Mouse (Mus musculus) intestine, postnatal 0 days (tissue): ENCODE measurements around the gene Lrig3. TPM values are rescaled to one million over a fixed set of nuclear protein-coding genes. Genes with fewer than 3 reads are reported as not detected.

Source experiments
- ATAC-seq: fragments of 200-750 bp; cut with Nextera tagmentation; 2 replicates; pipeline ENCODE4 v1.8.0; 2017; ENCODE audit warnings: mild to moderate bottlenecking, moderate TSS enrichment, moderate library complexity
- H3K27ac ChIP-seq: fragments of 300-500 bp; sonication (generic); 2 replicates; pipeline ENCODE4 v1.5.1; 2014; ENCODE audit warnings: mild to moderate bottlenecking, low read depth, low read length, moderate library complexity
- H3K27me3 ChIP-seq: fragments of 300-500 bp; sonication (generic); replicated peaks from 2 replicates; pipeline ENCODE4 v1.6.1; 2014; ENCODE audit warnings: low read length, mixed read lengths; ENCODE audit not compliant: control insufficient read depth, insufficient read depth
- H3K36me3 ChIP-seq: fragments of 300-500 bp; sonication (generic); 2 replicates; pipeline ENCODE4 v1.6.1; 2014; ENCODE audit warnings: mild to moderate bottlenecking, moderate library complexity; ENCODE audit not compliant: control insufficient read depth, insufficient read depth
- H3K4me1 ChIP-seq: fragments of 300-500 bp; sonication (generic); replicated peaks from 2 replicates; pipeline ENCODE4 v1.6.1; 2014; ENCODE audit warnings: antibody characterized with exemption, low read length, mixed read lengths; ENCODE audit not compliant: control insufficient read depth, insufficient read depth
- H3K4me2 ChIP-seq: fragments of 300-500 bp; sonication (generic); replicated peaks from 2 replicates; pipeline ENCODE4 v1.6.1; 2014; ENCODE audit warnings: low read depth, mild to moderate bottlenecking, moderate library complexity
- H3K4me3 ChIP-seq: fragments of 300-500 bp; sonication (generic); 2 replicates; pipeline ENCODE4 v1.5.1; 2014; ENCODE audit warnings: low read depth, low read length
- H3K9ac ChIP-seq: fragments of 300-500 bp; sonication (generic); 2 replicates; pipeline ENCODE4 v1.6.1; 2014; ENCODE audit warnings: mild to moderate bottlenecking, low read depth, low read length
- H3K9me3 ChIP-seq: fragments of 300-500 bp; sonication (generic); 2 replicates; pipeline ENCODE4 v1.6.1; 2016; ENCODE audit warnings: mixed run types; ENCODE audit not compliant: control insufficient read depth
- CTCF ChIP-seq: sonication (generic); IDR thresholded peaks from 2 replicates; pipeline ENCODE4 v1.5.1; 2016; ENCODE audit warnings: low read depth, mild to moderate bottlenecking, control low read depth, antibody characterized with exemption, moderate library complexity
- WGBS: fragments of 180-500 bp; shearing (Covaris S2); extraction: QIAGEN DNeasy Blood & Tissue Kit; methylation state at CpG from one replicate; pipeline ENCODE4 v1.1.7; 2014; 5-methylcytosine and 5-hydroxymethylcytosine counted together
- polyA plus RNA-seq: library from polyadenylated mRNA; unstranded; fragments of >200 nt; fragmentation: Nextera tagmentation; extraction: Ambion mirVana; gene quantifications from 2 replicates; pipeline ENCODE4 v1.2.1, GENCODE M21; 2015

The Lrig3 gene
- polyA plus RNA-seq, 1 experiment from 2014 or later: 6.7 TPM

- Histone ChIP-seq H3K27ac (no peak overlapping the region), H3K27me3 (no peaks in the 10 kb centered on the region), H3K4me2 (no peak overlapping the region), H3K4me1 (peaks cover 2% of the 10 kb centered on the region; the same call in 1 of the 2 replicates), H3K9ac (no peak overlapping the region), H3K9me3 (no peaks in the 10 kb centered on the region), H3K4me3 (no peak overlapping the region), H3K36me3 (peaks cover 57% of the 10 kb centered on the region)
- no peak for ATAC-seq
- WGBS: 65% methylated on average over 18 of the region's 18 CpGs
- TF ChIP-seq CTCF: no peak
These were observed 37.0 kb downstream of the Lrig3 start for GRCm38 (mm10) chr10:126002818-126003506.

GRCm38 (mm10) chr10:126003857-126004256 lies 37.9 kb downstream of the Lrig3 start:
- no peak overlapping the region for H3K4me3 ChIP-seq
- ATAC-seq: no peak
- H3K9me3 ChIP-seq: no peaks in the 10 kb centered on the region
- peaks cover 61% of the 10 kb centered on the region for H3K36me3 ChIP-seq
- no peak overlapping the region for H3K9ac ChIP-seq
- no peak for TF ChIP-seq CTCF
- H3K27ac ChIP-seq: no peak overlapping the region
- 40% methylated on average over 1 of the region's 1 CpGs for WGBS
- H3K4me1 ChIP-seq: peaks cover 2% of the 10 kb centered on the region; the same call in 1 of the 2 replicates
- no peak overlapping the region for H3K4me2 ChIP-seq
- H3K27me3 ChIP-seq: no peaks in the 10 kb centered on the region

GRCm38 (mm10) chr10:126013667-126014066 lies 47.7 kb downstream of the Lrig3 start:
- Histone ChIP-seq H3K4me2 (no peak overlapping the region), H3K9ac (no peak overlapping the region), H3K27me3 (no peaks in the 10 kb centered on the region), H3K27ac (no peak overlapping the region), H3K4me1 (no peaks in the 10 kb centered on the region), H3K36me3 (peaks cover 69% of the 10 kb centered on the region), H3K4me3 (no peak overlapping the region), H3K9me3 (no peaks in the 10 kb centered on the region)
- 85% methylated on average over 11 of the region's 11 CpGs for WGBS
- no peak for ATAC-seq
- no peak for TF ChIP-seq CTCF

GRCm38 (mm10) chr10:126014673-126015072 lies 48.7 kb downstream of the Lrig3 start:
- Histone ChIP-seq H3K4me2 (no peak overlapping the region), H3K9me3 (no peaks in the 10 kb centered on the region), H3K4me1 (no peaks in the 10 kb centered on the region), H3K36me3 (peaks cover 60% of the 10 kb centered on the region), H3K27ac (no peak overlapping the region), H3K9ac (no peak overlapping the region), H3K27me3 (no peaks in the 10 kb centered on the region), H3K4me3 (no peak overlapping the region)
- WGBS: 95% methylated on average over 8 of the region's 8 CpGs
- TF ChIP-seq CTCF: no peak
- no peak for ATAC-seq

- WGBS: 92% methylated on average over 6 of the region's 6 CpGs
- TF ChIP-seq CTCF: no peak
- Histone ChIP-seq H3K4me3 (no peak overlapping the region), H3K27ac (no peak overlapping the region), H3K4me2 (no peak overlapping the region), H3K36me3 (peaks cover 51% of the 10 kb centered on the region), H3K4me1 (no peaks in the 10 kb centered on the region), H3K9me3 (no peaks in the 10 kb centered on the region), H3K9ac (no peak overlapping the region), H3K27me3 (no peaks in the 10 kb centered on the region)
- ATAC-seq: no peak
These were observed 49.7 kb downstream of the Lrig3 start for GRCm38 (mm10) chr10:126015644-126016043.

GRCm38 (mm10) chr10:126019350-126019991 lies 53.5 kb downstream of the Lrig3 start:
- no peak for TF ChIP-seq CTCF
- ATAC-seq: peak; percentile 95

More at GRCm38 (mm10) chr10:126019350-126019991, 53.5 kb downstream of the Lrig3 start:
- H3K36me3 ChIP-seq: peaks cover 14% of the 10 kb centered on the region
- H3K9me3 ChIP-seq: no peaks in the 10 kb centered on the region
- H3K4me1 ChIP-seq: no peaks in the 10 kb centered on the region
- no peak overlapping the region for H3K9ac ChIP-seq
- H3K27ac ChIP-seq: 0 out of 2 replicates have a peak overlapping the region, but pooled peaks have one; percentile 30
- peak overlapping the region; percentile 28; the same call in 1 of the 2 replicates for H3K4me2 ChIP-seq
- 40% methylated on average over 15 of the region's 15 CpGs for whole genome bisulfite sequencing
- no peak overlapping the region for H3K4me3 ChIP-seq
- H3K27me3 ChIP-seq: no peaks in the 10 kb centered on the region
